Mouse (Mus musculus) kidney, adult 2 months (tissue): ENCODE measurements around the gene Esyt1. TPM values are rescaled to one million over a fixed set of nuclear protein-coding genes. Genes with fewer than 3 reads are reported as not detected.
A peak's percentile ranks its signal among the peaks of the same experiment; 100 is the strongest.

Experiments used
- DNase-seq: peaks from one replicate; pipeline ENCODE4 v3.0.0; 2021
- H3K27ac ChIP-seq: fragments of 200-500 bp; 2 replicates; pipeline ENCODE4 v1.5.1; 2012; ENCODE audit warnings: low read depth, low read length, control low read depth, inconsistent platforms; ENCODE audit not compliant: insufficient read depth
- H3K27me3 ChIP-seq: fragments of 200-500 bp; replicated peaks from 2 replicates; pipeline ENCODE4 v1.6.1; 2012; ENCODE audit warnings: mild to moderate bottlenecking, moderate library complexity, low read length, inconsistent platforms; ENCODE audit not compliant: control insufficient read depth, insufficient read depth
- H3K36me3 ChIP-seq: fragments of 200-500 bp; 2 replicates; pipeline ENCODE4 v1.6.1; 2012; ENCODE audit warnings: mild to moderate bottlenecking, moderate library complexity, low read length, inconsistent platforms; ENCODE audit not compliant: control insufficient read depth, insufficient read depth
- H3K4me1 ChIP-seq: fragments of 200-500 bp; 2 replicates; pipeline ENCODE4 v1.6.1; 2011; ENCODE audit warnings: low read length; ENCODE audit not compliant: control insufficient read depth, insufficient read depth
- H3K4me3 ChIP-seq: fragments of 200-500 bp; 2 replicates; pipeline ENCODE4 v1.5.1; 2011; ENCODE audit warnings: mild to moderate bottlenecking, low read depth, low read length, control low read depth; ENCODE audit not compliant: insufficient read depth
- CTCF ChIP-seq: fragments of 200-500 bp; conservative IDR thresholded peaks from 2 replicates; pipeline ENCODE4 v1.5.1; 2011; ENCODE audit warnings: low read depth, mild to moderate bottlenecking, control low read depth, low read length, moderate library complexity, mixed read lengths; ENCODE audit not compliant: insufficient read depth, insufficient read length
- POLR2A ChIP-seq: fragments of 200-500 bp; IDR thresholded peaks from one replicate; pipeline ENCODE4 v1.6.1; 2011; ENCODE audit warnings: low read depth, low read length, control low read depth
- WGBS: fragments of 180-500 bp; shearing (Covaris S2); methylation state at CpG from one replicate; pipeline ENCODE4 v1.1.7; 2018; 5-methylcytosine and 5-hydroxymethylcytosine counted together
- polyA plus RNA-seq: library from polyadenylated mRNA; depleted of rRNA; stranded (reverse); fragments of >200 nt; gene quantifications from 2 replicates; pipeline ENCODE4 v1.2.3, GENCODE M21; 2012

The Esyt1 gene
- polyA plus RNA-seq, 1 experiment: 24.5 TPM

- no peak for TF ChIP-seq POLR2A
- TF ChIP-seq CTCF: no peak
- DNase-seq: no peak
- H3K36me3 ChIP-seq: peaks cover 5% of the 10 kb centered on the region
- H3K4me1 ChIP-seq: peaks cover 8% of the 10 kb centered on the region; the same call in 1 of the 2 replicates
- H3K4me3 ChIP-seq: no peak overlapping the region
- no peaks in the 10 kb centered on the region for H3K27me3 ChIP-seq
- WGBS: 93% methylated on average over 37 of the region's 37 CpGs
- H3K27ac ChIP-seq: no peak overlapping the region
Observed at GRCm38 (mm10) chr10:128544674-128545569, 19.3 kb upstream of the Esyt1 start.

- 94% methylated on average over 15 of the region's 15 CpGs for WGBS
- Histone ChIP-seq H3K4me1 (peaks cover 5% of the 10 kb centered on the region; the same call in 1 of the 2 replicates), H3K36me3 (peaks cover 5% of the 10 kb centered on the region), H3K4me3 (no peak overlapping the region), H3K27ac (no peak overlapping the region), H3K27me3 (no peaks in the 10 kb centered on the region)
- TF ChIP-seq CTCF: no peak
- TF ChIP-seq POLR2A: no peak
- DNase-seq: no peak
Observed at GRCm38 (mm10) chr10:128544151-128544657, 18.5 kb upstream of the Esyt1 start.

GRCm38 (mm10) chr10:128543100-128543499 lies 17.4 kb upstream of the Esyt1 start:
- Histone ChIP-seq H3K4me1 (peaks cover 5% of the 10 kb centered on the region; the same call in 1 of the 2 replicates), H3K4me3 (no peak overlapping the region), H3K27ac (no peak overlapping the region), H3K27me3 (no peaks in the 10 kb centered on the region), H3K36me3 (peaks cover 5% of the 10 kb centered on the region)
- TF ChIP-seq POLR2A (no peak), CTCF (no peak)
- DNase-seq: no peak
- WGBS: 69% methylated on average over 2 of the region's 2 CpGs

GRCm38 (mm10) chr10:128538340-128538870 lies 12.7 kb upstream of the Esyt1 start:
- Histone ChIP-seq H3K4me3 (no peak overlapping the region), H3K36me3 (no peaks in the 10 kb centered on the region), H3K27ac (no peak overlapping the region), H3K27me3 (no peaks in the 10 kb centered on the region), H3K4me1 (no peaks in the 10 kb centered on the region)
- TF ChIP-seq CTCF: no peak
- TF ChIP-seq POLR2A: no peak
- no peak for DNase-seq
- WGBS: 100% methylated on average over 1 of the region's 1 CpGs

GRCm38 (mm10) chr10:128536266-128536940 lies 10.7 kb upstream of the Esyt1 start:
- H3K27me3 ChIP-seq: no peaks in the 10 kb centered on the region
- no peaks in the 10 kb centered on the region for H3K36me3 ChIP-seq
- H3K4me3 ChIP-seq: no peak overlapping the region
- no peak overlapping the region for H3K27ac ChIP-seq
- H3K4me1 ChIP-seq: no peaks in the 10 kb centered on the region
- WGBS: 12% methylated on average over 18 of the region's 18 CpGs
- TF ChIP-seq CTCF: peak; percentile 89
- no peak for TF ChIP-seq POLR2A
- peak; percentile 95 for DNase-seq

- 70% methylated on average over 4 of the region's 4 CpGs for WGBS
- Histone ChIP-seq H3K4me1 (no peaks in the 10 kb centered on the region), H3K27ac (no peak overlapping the region), H3K4me3 (no peak overlapping the region), H3K36me3 (no peaks in the 10 kb centered on the region), H3K27me3 (no peaks in the 10 kb centered on the region)
- no peak for TF ChIP-seq CTCF
- DNase-seq: no peak
Observed at GRCm38 (mm10) chr10:128535624-128536265, 10.1 kb upstream of the Esyt1 start.
